Mouse (Mus musculus) cerebellum, adult 18-20 months (tissue): ENCODE measurements around the gene Slk.

Source experiments
- DNase-seq, 2 experiments: peaks; one replicate each; pipeline ENCODE4 v3.0.0; 2021

The Slk gene

DNA sequence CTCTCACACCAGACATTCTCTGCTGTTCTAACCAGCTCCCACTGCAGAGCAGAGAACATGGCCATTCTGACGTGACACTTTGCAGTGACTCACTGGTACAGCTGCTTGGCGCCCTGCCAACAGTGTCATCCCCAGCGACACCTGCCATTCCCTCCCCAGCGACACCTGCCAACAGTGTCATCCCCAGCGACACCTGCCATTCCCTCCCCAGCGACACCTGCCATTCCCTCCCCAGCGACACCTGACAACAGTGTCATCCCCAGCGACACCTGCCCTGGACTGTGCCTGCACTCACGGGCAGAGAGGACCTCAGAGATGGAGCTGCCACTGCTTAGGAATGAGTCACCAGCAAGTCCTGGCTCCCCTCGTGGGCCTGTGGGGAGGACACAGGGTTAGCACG is 75.4 kb downstream of the Slk start:
- DNase-seq = peak; percentile 16 to 22

DNA sequence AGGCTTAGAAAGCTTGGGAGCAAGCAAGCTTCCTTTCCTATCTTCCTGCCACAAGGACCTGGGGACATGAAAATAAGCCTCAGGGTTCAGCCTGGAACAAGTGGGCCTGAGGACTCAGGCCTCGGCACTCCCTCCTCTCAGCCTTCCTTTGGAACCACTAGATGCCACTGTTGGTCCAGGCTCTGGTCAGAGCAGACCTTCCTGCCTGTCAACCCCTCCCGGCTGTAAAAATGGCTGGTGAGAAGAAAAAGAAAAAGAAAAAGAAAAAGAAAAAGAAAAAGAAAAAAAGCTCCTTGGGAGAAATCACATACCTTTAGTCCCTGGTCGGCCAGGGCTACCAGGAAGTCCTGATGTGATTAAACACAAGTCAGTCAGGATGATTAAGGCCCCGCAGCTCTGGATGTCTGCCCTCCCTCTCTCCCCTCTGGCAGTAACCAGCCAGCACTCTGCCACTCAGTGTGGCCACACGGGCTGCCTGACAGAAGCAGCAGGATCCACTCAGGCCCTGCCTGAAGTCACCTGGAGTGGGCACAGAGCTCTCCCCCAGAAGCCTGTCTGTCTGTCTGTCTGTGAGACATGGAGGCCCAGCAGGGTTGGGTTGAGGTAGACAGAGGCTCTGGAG is 79.5 kb downstream of the Slk start:
- DNase-seq = peak; percentile 50 to 69

DNA sequence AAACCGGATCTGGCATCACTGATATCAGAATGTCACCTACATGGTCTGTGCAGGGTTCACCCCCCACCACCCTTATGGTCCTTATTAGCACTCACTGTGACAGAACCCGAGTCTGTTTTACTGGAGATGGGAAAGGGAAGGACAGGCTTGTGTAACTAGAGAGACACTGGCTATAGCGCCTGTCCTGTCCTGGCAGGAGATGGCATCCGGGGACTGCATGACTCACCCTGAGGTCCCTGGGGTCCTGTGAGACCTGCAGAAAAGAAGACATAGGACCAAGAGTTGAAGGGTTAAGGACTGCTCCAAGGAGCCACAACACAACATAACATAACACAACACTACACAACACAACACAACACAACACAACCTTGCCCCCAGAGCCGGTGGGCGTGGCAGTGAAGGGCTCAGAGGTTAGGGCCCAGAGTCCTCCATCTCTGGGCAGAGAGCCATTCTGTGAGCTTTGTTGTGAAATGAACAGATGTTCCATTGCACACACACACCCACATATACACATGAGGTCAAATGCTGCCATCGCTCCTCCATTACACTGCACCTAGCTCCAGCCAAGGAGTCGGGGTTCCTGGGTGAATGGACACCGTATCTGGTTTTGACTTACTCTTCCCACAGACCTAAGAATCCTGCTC is 80.4 kb downstream of the Slk start:
- no peak for DNase-seq

DNA sequence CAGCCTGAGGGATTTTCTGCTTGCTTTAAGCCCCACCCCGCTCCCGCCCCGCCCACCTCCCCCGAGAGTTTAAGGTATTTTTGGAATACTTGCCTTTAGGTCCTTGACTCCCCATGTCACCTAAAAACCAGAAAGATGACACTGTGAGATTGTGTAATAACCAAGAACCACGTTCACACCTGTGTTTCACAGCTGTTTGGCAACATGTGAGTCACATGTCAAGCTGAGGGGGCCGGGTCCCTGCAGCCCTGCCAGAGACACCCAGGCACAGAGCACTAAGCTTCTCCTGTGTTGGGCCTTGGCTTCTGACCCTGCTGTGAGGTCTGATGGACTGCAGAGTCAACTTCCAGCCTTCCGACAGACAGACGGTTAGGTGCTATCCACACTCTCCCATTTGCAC is 88.1 kb downstream of the Slk start:
- DNase-seq = no peak

DNA sequence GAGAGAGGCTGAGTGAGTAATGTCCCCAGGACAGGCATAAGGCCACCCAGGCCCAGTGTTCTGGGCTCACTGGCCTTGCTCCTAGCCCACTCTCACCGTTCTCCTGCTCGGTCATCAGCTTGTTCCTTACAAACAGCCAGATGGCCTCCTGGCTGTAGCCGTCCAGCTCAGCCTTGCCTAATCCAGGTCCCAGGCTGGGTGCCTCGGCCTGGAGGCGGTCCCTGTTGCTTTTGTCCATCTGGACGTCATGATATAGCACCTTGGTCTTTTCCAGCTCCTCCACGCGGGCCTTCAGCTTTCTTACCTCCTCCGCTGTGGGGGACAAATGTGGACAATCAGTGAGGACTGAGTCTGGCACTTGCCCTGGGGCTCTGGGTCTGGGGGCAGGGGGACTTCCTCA is 88.9 kb downstream of the Slk start:
- peak; percentile 60 to 71 for DNase-seq

DNA sequence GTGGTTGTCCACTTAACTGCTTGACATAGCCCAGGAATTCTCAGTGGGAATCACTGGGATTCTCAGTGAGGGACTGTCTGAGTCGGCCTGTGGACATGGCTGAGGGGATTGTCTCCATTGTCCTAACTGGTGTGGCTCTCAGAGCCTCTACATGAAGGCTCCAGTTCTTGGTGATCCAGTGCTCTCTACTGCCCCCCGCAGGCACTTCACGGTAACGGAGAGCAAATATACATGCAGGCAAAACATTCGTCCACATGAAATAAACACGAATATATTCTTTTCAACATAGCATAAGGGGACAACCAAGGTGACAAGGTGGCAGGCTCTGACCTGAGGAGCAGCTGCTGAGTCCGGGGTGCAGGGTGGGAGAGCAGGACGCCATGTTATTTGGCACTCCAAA is 94.9 kb downstream of the Slk start:
- peak; percentile 26 to 45 for DNase-seq

DNA sequence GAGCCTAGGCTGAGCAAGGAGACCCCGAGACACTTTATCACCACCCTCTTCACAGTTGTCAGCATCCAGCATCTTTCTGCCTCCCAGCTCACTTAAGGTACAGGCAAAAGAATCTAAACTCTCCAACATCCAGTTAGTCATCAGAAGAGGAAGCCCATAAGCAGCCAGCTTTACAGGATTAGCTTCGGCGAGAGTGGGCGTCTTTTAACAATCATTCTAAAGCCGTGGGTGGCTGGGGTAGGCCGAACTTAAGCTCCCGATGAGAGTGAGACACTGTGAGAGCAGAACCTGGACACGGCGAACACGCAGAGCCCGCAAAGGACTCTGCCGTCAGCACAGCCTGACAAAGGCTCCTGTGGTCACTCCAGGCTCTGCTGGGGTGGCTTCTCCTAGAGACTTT is 99.2 kb downstream of the Slk start:
- no peak for DNase-seq

DNA sequence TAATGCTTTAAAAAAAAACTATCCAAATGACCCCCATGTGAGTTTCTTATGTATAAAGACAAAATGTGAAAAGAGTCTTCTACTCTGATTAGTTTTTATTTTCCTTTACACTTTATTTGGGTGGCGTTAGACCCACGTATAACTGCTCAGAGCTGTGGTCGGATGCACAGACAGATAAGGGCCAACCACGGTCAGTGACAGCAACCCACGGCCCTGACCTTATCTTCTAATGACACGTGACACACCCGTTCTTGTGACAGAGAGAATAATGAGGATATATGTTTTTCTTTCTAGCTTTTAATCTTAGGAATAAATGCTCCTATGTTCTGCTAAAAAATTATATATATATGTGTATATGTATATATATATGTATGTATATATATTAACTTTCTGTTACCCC is 110.1 kb downstream of the Slk start:
- DNase-seq = no peak

DNA sequence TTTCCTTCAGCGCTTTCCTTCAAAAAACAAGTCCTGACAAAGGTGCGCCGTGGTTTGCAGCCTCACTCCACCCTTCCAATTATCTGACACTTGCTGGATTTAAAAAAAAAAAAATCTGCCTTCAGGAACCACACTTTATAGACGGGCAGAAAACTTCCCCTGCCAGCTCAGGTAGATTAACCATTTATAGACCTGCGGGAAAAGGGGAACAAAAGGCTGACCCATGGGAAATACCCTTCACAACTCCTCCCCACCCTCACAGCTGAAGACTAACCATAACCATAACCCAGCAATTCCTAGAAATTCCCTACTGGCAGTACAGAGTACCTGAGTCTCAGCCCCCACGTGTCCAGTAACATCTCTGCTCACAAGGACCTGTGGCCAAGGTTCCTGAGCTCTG is 112.5 kb downstream of the Slk start, which contains the start of gene Col17a1:
TSS of gene Col17a1 (minus strand) at position 101 of the 400 bp plus-strand sequence.
- DNase-seq = no peak
